Mouse (Mus musculus) lung, postnatal 0 days (tissue): ENCODE measurements around the gene Huwe1.

ENCODE experiments used
- CTCF ChIP-seq: IDR thresholded peaks from 2 replicates; pipeline ENCODE4 v1.5.1; 2016; ENCODE audit warnings: antibody characterized with exemption, mild to moderate bottlenecking
- EP300 ChIP-seq: IDR thresholded peaks from 2 replicates; pipeline ENCODE4 v1.6.1; 2016; ENCODE audit warnings: antibody characterized with exemption, mild to moderate bottlenecking, control low read depth

DNA sequence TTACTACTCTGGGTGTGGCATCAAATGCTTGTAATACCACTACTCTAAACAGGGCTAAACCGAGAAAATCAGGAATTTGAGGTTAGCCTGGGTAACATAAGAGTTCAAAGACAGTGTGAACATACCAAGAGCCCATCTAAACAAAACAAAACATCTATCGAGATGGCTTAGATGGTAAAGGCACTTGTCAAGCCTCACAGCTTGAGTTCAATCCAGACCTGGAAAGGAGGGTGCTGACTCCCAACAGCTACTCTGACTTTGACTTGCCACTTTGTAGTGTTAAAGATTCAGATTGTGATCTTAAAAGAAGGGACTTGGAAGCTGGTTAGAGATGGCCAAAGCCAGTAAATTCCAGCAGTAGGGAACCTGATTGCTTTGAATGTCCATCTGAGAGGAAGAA is 7.8 kb upstream of the Huwe1 start:
- TF ChIP-seq EP300 (no peak), CTCF (no peak)
